ENCODE assay signal across 17 mouse cellular contexts in genomic region chr14:29023246-29023645, GRCm38 (mm10). TPM values are rescaled to one million over a fixed set of nuclear protein-coding genes. Genes with fewer than 3 reads are reported as not detected.
"Had no signal": no experiment of that assay in that cellular context is flagged by ENCODE, and none has a peak within 500 bp of the region (broad histone marks: within the 10 kb centered on the region; RNA-seq: fewer than 3 reads in every experiment).

No protein-coding gene starts in this region.

- H3K4me1 ChIP-seq: liver, embryonic 15.5 days; neural tube, embryonic 13.5 days; stomach, embryonic 15.5 days had no signal

- H3K9ac ChIP-seq: liver, embryonic 15.5 days; neural tube, embryonic 13.5 days; stomach, embryonic 15.5 days had no signal

- H3K36me3 ChIP-seq: limb, embryonic 10.5 days; liver, embryonic 15.5 days; neural tube, embryonic 13.5 days; stomach, embryonic 15.5 days had no signal

- ATAC-seq: lung, postnatal 0 days; midbrain, embryonic 16.5 days had no signal

- H3K4me2 ChIP-seq: liver, embryonic 11.5 days; liver, embryonic 15.5 days; neural tube, embryonic 13.5 days; stomach, embryonic 15.5 days had no signal

- H3K27ac ChIP-seq: left cerebral cortex, adult 2 months; limb, embryonic 10.5 days; liver, embryonic 15.5 days; neural tube, embryonic 13.5 days; stomach, embryonic 15.5 days had no signal

- H3K27me3 ChIP-seq: liver, embryonic 15.5 days; neural tube, embryonic 13.5 days; stomach, embryonic 15.5 days had no signal

- H3K9me3 ChIP-seq: limb, embryonic 10.5 days; liver, embryonic 15.5 days; neural tube, embryonic 13.5 days; stomach, embryonic 15.5 days had no signal

- H3K4me3 ChIP-seq: left cerebral cortex, adult 2 months; limb, embryonic 10.5 days; liver, embryonic 15.5 days; neural tube, embryonic 13.5 days; stomach, embryonic 15.5 days had no signal

- DNase-seq: lung, adult 2 months; lung, postnatal 36 days; right cerebral cortex, postnatal 14 days; thymus, adult 2 months; thymus, postnatal 25 days had no signal

RNA-seq across cellular contexts. Expression of gene Lrtm1, which starts 5.2 kb away (rescaled TPM):
- total RNA-seq: layer of hippocampus, postnatal 25 days; left cerebral cortex, adult 2 months; left cerebral cortex, postnatal 14 days; megakaryocyte progenitor cell, adult 5-6 weeks had no signal
- polyA plus RNA-seq: limb, embryonic 10.5 days; liver, embryonic 11.5 days; lung, postnatal 0 days; spleen, adult 2 months had no signal
